Mouse (Mus musculus): ENCODE results near the gene Marveld3.

The Marveld3 gene

GRCm38 (mm10) chr8:109964106-109964505 lies 2.1 kb upstream of the Marveld3 start:
- no peak for DNase-seq (ENCODE audit: low spot score)

GRCm38 (mm10) chr8:109963421-109963820 lies 1.4 kb upstream of the Marveld3 start:
- no peak for DNase-seq (ENCODE audit: low spot score)

- no peak for DNase-seq (ENCODE audit: low spot score)
Observed at GRCm38 (mm10) chr8:109962896-109963295, 893 bp upstream of the Marveld3 start.

GRCm38 (mm10) chr8:109959112-109959511 lies 2.9 kb downstream of the Marveld3 start:
- no peak for DNase-seq (ENCODE audit: low spot score)

GRCm38 (mm10) chr8:109958036-109958655 lies 3.9 kb downstream of the Marveld3 start:
- no peak for DNase-seq (ENCODE audit: low spot score)

GRCm38 (mm10) chr8:109957167-109958028 lies 4.6 kb downstream of the Marveld3 start:
- no peak for DNase-seq (ENCODE audit: low spot score)

- DNase-seq (ENCODE audit: low spot score), result no peak
Observed at GRCm38 (mm10) chr8:109954486-109954948, 7.5 kb downstream of the Marveld3 start.

- DNase-seq (ENCODE audit: low spot score), result no peak
Observed at GRCm38 (mm10) chr8:109952171-109952570, 9.8 kb downstream of the Marveld3 start.

- DNase-seq (ENCODE audit: low spot score), result no peak
Observed at GRCm38 (mm10) chr8:109948285-109948564, 13.8 kb downstream of the Marveld3 start.

- no peak for DNase-seq (ENCODE audit: low spot score)
Observed at GRCm38 (mm10) chr8:109947447-109948284, 14.3 kb downstream of the Marveld3 start.

GRCm38 (mm10) chr8:109946272-109946671 lies 15.7 kb downstream of the Marveld3 start:
- no peak for DNase-seq (ENCODE audit: low spot score)

GRCm38 (mm10) chr8:109945694-109946093 lies 16.3 kb downstream of the Marveld3 start:
- no peak for DNase-seq (ENCODE audit: low spot score)

- DNase-seq (ENCODE audit: low spot score), result no peak
Observed at GRCm38 (mm10) chr8:109945153-109945632, 16.8 kb downstream of the Marveld3 start.

- DNase-seq (ENCODE audit: low spot score), result no peak
Observed at GRCm38 (mm10) chr8:109941606-109942360, 20.2 kb downstream of the Marveld3 start.

GRCm38 (mm10) chr8:109920406-109921390 lies 41.3 kb downstream of the Marveld3 start:
- DNase-seq (ENCODE audit: low spot score), result no peak

GRCm38 (mm10) chr8:109917277-109917676 lies 44.7 kb downstream of the Marveld3 start:
- no peak for DNase-seq (ENCODE audit: low spot score)

GRCm38 (mm10) chr8:109907376-109907775 lies 54.6 kb downstream of the Marveld3 start:
- DNase-seq (ENCODE audit: low spot score), result no peak

- no peak for DNase-seq (ENCODE audit: low spot score)
Observed at GRCm38 (mm10) chr8:109906907-109907306, 55.1 kb downstream of the Marveld3 start.

GRCm38 (mm10) chr8:109904928-109905668 lies 56.9 kb downstream of the Marveld3 start:
- no peak for DNase-seq (ENCODE audit: low spot score)

All from ovary, postnatal 10 days (tissue).